Mouse (Mus musculus): ENCODE data around the gene Setd1b. TPM values are rescaled to one million over a fixed set of nuclear protein-coding genes. Genes with fewer than 3 reads are reported as not detected.
"Not testable (repeated sequence)": the region's sequence is repeated elsewhere in the genome, so short reads cannot be mapped to it uniquely, and the experiment has no call there.

Setd1b gene
- total RNA-seq, 2 experiments from 2014 or later = 9.0 to 9.8 TPM

DNA sequence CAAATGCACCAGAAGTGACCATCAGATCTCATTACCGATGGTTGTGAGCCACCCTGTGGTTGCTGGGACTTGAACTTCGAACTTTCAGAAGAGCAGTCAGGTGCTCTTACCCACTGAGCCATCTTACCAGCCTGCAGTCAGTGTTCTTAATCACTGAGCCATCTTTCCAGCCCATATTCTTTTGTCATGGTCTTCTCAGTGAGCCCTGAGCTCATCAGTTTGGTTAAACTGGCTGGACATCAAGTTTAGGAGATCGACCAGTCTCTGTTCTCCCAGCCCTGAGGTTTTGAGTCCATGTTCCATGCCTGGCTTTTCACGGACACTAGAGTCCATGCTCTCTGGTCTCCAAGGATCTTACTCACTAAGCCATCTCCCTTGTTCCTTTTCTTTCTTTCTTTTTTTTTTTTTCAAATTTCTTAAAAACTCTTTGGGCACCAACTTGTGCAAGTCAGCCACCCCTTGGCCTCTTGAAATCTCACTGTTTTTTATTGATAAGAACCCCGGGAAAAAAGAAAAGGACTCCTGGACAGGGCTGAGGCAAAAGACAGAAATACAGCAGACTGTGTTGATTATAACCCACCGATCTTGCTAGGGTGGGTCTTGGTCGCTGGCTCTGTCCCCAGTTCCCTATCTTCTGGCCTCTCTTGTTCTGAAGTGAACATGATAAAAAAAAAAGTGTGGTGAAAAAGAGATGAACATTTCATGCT, 59.0 kb downstream of the Setd1b start:
- DNase-seq (ENCODE audit: low spot score) = not testable (repeated sequence)

DNA sequence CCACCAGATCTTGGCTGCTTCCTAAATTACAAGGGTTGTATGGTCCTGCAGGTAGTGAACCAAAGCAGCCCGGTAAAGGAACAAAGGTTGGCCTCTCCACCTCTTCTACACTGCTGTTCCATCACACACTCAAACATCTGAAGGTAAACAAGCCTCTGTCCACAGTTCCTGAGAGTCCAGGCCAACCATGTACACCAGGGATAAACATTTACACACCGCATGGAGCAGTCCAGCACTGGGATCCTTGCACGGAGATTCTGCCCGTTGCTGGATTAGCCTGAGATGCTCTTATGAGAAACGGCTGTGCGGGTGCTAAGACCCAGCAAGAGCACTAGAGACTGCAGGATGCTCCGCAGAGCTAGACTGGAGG, 59.5 kb downstream of the Setd1b start:
- no peak for DNase-seq (ENCODE audit: low spot score)

DNA sequence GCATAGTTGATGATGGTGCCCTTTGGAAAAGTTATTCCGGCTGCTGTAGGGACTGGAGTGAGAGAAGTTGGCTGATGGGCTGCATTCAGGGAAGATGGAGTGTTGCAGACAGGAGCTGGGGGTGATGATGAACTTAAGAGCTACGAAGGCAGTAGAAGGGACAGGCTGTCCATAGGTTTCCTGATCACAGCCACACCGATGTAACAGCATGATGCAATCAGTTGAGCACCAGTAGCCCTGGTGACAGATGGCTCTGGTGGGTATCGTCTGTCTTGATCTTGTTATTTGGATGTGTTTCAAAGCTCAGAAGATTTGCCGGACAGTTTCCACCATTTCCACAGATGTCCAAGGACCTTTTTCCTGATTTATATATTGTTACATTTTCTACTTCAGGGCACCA, 60.0 kb downstream of the Setd1b start:
- no peak for DNase-seq (ENCODE audit: low spot score)

DNA sequence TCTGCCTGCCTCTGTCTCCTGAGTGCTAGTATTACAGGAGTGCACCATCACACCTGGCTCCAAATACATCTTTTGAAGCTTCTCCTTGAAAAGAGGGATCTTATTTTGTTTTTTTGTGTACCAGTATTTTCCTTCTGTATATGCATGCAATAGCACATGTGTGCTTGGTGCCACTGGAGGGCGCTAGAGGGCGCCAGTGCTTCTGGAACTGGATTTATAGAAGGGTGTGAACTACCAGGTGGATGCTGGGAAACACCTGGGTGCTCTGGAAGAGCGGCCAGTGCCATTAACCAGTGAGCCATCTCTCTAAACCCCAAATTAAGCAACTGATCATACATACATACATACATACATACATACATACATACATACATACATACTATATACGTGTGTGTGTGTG, 60.8 kb downstream of the Setd1b start:
- not testable (repeated sequence) for DNase-seq (ENCODE audit: low spot score)

DNA sequence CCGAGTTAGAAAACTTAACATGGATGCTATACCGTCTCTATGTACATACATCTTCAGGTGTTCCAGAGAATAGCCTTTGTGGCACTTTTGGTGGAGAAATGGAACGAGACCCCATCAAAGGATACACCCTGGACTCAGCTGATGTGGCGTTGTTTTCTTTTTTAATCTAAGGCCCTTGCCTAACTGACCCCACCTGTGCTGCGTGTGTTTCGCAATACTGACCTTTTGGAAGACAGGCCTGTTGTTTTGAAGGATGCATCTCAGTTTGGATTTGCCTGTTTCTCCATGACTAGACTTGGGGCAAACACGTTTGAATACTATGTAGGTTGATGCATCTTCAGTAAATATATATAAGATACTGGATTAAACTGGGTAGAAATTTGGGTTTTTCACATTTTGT, 61.6 kb downstream of the Setd1b start:
- not testable (repeated sequence) for DNase-seq (ENCODE audit: low spot score)

Other genes starting within 250 kb of the Setd1b start
- 10 to 100 TPM; 13.1 to 17.1 TPM for gene Kdm2b, start 152.4 kb upstream of the Setd1b start, total RNA-seq (2021)
- gene Orai1, start 127.1 kb upstream of the Setd1b start, total RNA-seq (2021) = 10 to 100 TPM; 31.9 to 33.4 TPM
- not detected for gene Morn3, start 95.2 kb upstream of the Setd1b start, total RNA-seq (2021)
- 10 to 100 TPM; 16.8 to 19.6 TPM for gene Tmem120b, start 73.8 kb upstream of the Setd1b start, total RNA-seq (2021)
- gene Rhof, start 9.5 kb upstream of the Setd1b start, total RNA-seq (2021) = under 1 TPM; 0.09 to 0.24 TPM
- gene Psmd9, start 27.2 kb downstream of the Setd1b start, total RNA-seq (2021) = 10 to 100 TPM; 12.0 to 15.0 TPM
- under 1 TPM; 0.21 to 0.69 TPM for gene Hpd, start 40.5 kb downstream of the Setd1b start, total RNA-seq (2021)
- 1 to 10 TPM in 1 of 2 experiments, under 1 TPM in 1; 0.76 to 1.2 TPM for gene Wdr66, start 109.9 kb downstream of the Setd1b start, total RNA-seq (2021)
- 10 to 100 TPM in 1 of 2 experiments, 1 to 10 TPM in 1; 9.4 to 10.5 TPM for gene Bcl7a, start 201.6 kb downstream of the Setd1b start, total RNA-seq (2021)